Mouse (Mus musculus) cerebellum, adult 2 months (tissue): ENCODE results near the gene Gm40193.

Experiments used
- CTCF ChIP-seq: fragments of 200-500 bp; IDR thresholded peaks from 2 replicates; pipeline ENCODE4 v1.5.1; 2011; ENCODE audit warnings: low read depth, mild to moderate bottlenecking, control low read depth, low read length, moderate library complexity, borderline replicate concordance; ENCODE audit not compliant: insufficient read depth
- POLR2A ChIP-seq: fragments of 200-500 bp; IDR thresholded peaks from 2 replicates; pipeline ENCODE4 v1.6.1; 2011; ENCODE audit warnings: low read length, control low read depth, borderline replicate concordance; ENCODE audit not compliant: insufficient read depth

DNA sequence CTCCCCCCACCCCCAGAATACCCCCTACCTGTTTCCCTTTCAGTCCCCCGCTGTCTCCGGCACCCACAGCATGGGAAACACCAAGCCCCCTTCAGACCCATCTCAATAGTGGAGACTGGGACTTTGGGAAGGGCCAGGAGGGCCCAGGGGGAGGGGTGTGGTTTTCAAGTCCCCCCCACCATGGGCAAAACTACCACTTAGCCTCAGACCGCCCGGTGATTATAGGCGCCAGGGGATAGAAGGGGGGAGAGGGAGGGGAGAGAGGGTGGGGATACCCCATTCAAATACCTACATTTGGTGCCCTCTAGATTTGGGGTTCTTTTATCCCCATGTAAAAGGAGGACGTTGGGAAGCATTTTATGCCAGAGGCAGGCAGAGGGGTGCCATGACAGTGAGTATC is at the start of gene Gm40193:
- TF ChIP-seq CTCF, result no peak
- TF ChIP-seq POLR2A, result no peak
